Mouse (Mus musculus): ENCODE data around the gene Spc25.

- no peak for TF ChIP-seq CTCF (IDR thresholded peaks at IDR 0.05; ENCODE audit: low read depth, low read length)
- no peak for TF ChIP-seq POLR2A (IDR thresholded peaks at IDR 0.05; ENCODE audit: extremely low read depth, insufficient read depth, low read length)
Observed at GRCm38 (mm10) chr2:69175296-69175695, 30.7 kb downstream of the Spc25 start.
